Mouse (Mus musculus): Measurements from ENCODE around the gene Edf1.
A peak's percentile ranks its signal among the peaks of the same experiment; 100 is the strongest.

The Edf1 gene

GRCm38 (mm10) chr2:25583120-25583481 is 25.5 kb downstream of the Edf1 start:
- DNase-seq: no peak

DNA sequence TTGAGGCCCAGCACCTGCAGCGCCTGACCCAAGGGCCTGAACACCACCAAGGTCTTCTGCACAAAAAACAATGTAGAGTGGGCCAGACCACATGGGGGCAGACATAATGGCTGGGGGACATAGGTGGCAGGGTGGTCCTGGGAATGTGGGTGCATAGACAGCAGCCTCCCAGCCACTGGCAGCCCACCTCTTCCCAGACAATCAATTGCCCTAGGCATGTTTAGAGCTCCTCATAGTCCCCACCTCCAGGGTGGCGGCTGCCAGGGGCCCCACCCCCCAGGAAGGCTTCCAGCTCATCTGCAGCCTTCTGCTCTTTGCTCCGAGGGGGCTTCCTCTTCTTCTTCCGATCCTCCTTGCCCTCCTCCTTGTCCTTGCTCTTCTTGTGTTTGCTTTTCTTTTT is 25.9 kb downstream of the Edf1 start:
- no peak for DNase-seq

DNA sequence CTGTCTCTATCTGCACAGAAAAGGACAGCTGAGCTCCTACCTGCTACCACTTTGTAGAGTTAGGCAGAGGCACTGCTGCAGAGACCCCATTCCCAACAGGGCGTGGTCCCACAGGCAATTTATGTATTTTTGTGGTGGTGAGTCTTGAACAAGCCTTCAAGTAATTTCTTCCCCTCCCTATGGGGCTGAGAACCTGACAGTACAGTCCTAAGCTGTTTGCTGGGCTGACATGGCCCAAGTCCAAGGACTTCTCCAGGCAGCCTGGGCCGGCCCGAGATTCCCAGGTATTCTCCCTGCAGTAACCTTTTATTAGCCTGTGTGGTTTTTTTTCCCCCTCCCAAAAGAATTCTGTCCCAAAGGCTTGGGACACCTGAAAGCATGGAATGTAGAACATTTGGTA is 26.5 kb downstream of the Edf1 start:
- no peak for DNase-seq

DNA sequence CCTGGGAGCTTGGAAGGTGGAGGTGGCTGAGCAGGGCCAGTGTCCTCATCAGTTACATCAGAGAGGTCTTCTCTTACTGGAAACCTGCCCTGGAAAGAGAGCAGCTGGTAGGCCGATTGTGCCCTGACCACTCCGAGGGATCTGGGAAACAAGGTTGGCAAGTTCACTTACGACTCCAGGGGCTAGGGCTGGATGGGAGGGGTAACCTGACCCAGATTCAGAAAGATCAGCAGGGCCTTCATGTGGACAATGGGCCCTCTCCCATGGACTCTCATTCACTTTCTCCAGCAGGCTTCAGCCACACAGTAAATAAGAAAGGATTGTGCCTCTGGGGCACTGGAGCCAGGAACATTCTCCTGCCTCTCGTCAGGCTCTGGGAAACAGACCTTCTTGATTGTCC is 27.2 kb downstream of the Edf1 start:
- DNase-seq: no peak

- DNase-seq: no peak
Measured at GRCm38 (mm10) chr2:25585601-25586000, 28.0 kb downstream of the Edf1 start.

GRCm38 (mm10) chr2:25587290-25587689 is 29.6 kb downstream of the Edf1 start:
- DNase-seq: no peak

DNA sequence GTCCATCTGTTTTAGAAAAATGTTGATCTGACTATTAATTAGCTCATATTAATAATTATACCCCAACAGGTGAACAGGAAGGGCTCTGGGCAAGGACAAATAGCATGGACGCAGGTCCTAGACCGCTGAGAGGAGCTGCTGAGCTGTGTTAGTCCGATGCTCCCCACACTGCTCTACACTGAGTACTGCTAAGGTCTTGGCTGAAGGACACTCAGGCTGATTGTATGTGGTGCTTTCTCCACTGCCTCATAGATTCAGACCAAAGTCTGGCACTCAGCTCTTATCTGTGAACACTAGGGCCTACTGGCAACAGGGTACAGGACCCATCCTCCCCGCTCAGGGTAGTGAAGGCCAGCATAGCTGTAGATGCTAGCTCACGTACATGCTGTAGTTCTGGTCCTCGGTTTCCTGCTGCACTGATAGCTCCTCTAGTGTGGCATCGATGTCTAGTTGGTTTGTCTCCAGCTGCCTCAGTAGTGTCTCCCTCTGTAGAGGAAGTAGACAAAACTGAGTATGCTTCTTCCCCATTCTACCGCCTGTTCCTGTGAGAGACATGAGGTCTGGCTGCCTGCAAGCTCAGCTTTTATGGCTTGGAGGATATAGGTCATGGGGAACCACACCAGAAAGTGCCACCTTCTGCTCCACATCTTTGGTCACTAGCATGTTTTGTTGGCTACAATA is 30.7 kb downstream of the Edf1 start:
- no peak for DNase-seq

DNA sequence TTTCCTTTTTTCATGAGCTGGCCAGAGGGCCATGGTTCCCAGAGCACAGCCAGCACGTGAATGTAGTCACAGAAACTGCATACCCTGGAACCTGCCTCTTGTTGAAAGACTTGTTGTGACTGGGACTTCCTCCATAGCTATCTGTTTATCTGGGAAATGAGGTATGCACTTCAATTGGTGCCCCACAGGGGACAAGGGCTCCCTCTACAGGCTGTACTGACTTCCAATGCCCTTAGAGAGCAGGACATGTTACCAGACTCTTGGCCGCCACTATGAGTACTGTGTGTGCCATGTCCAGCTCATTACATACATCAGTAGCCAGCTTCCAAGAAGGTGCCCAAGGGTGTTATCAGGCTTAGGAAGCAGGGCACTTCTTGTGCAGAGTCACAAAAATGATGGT is 34.2 kb downstream of the Edf1 start:
- peak; percentile 58 for DNase-seq

DNA sequence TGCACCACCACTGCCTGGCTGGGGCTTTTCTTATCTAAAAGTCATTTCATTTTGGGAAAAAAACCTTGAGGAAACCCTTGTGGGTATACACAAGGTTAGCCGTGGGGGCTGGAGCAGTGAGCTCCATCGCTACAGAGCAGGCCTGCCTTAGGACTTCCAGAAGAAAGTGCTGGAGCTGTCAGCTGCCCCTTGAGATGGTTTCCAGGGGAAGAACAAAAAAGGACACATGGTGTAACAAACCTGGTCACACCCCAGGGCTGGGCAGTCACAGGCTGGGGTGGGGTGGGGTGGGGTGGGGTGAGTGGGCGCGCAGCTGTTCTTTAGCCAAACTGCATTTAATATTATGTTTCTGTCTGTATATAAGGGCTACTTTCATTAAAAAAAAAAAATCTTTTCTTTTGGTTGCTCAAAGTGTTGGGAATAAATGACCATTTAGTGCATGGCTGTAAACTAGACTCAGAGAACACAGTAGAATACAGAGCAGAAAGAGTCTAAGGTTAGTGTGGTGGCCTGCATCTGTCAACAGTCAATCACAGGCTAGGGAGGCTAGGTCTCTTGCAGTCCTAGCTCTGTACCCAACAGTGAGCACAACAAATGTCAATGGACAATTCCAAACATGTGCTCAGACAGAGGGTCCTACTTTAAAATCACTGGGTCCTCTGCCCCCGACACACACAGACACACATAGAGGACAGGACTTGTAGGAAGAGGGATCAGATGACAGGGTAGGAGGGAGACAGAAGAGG is 39.3 kb downstream of the Edf1 start:
- no peak for DNase-seq

DNA sequence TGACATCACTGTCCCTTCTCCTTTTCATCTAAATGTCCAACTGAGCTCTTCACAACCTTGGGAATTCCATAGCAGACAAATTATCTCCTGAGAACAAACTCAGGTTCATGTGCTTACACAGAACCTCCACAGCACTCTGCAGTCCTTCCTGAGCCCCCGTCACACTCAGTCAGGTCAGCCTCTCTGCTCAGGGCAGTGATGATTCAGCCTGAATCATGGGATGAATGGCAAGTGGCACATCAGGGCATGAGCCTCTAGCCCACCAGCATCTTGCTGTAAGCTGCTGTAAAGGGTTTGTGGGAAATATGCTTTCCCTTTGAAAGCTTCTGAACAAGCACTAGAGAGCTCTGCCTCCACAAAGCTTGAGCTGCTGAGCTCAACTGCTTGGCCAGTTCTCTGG is 41.1 kb downstream of the Edf1 start:
- DNase-seq: no peak

DNA sequence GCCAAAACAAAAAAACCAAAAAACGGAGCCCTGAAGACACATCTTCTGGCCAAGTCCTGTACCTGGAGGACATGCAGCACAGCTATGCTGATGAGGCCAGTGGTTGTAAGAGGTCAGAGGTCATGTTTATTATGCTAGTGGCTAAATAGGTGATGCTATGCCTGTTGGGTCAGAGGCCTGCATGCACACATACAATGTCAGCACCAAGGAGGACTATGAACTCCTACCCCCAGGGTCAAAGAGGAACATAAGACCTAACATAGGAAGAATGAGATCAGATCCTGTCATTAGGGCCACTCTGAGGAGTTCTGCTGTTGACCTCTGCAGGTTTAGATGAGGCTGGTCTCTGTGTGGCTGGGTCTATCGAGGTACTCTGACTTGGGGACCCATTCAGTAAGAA is 42.4 kb downstream of the Edf1 start:
- no peak for DNase-seq

DNA sequence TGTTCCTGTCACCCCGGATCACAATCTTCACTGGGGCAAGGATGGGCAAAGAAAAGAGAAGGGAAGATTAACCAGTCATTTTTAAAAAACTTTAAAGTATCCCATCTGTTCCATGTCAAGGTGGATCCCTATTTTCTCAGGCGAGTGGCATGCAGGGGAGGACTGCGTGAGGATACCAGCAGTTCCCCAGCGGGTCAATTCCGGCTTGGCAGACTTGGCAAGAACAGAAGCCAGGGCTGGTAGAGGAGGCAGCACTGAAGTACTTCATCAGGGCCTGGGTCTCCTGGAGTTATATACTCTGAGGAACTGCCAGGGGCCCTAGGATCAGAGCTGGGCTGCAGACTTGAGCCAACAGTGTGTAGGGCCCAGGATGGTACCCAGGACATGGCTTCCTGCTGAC is 44.9 kb downstream of the Edf1 start:
- DNase-seq: no peak

DNA sequence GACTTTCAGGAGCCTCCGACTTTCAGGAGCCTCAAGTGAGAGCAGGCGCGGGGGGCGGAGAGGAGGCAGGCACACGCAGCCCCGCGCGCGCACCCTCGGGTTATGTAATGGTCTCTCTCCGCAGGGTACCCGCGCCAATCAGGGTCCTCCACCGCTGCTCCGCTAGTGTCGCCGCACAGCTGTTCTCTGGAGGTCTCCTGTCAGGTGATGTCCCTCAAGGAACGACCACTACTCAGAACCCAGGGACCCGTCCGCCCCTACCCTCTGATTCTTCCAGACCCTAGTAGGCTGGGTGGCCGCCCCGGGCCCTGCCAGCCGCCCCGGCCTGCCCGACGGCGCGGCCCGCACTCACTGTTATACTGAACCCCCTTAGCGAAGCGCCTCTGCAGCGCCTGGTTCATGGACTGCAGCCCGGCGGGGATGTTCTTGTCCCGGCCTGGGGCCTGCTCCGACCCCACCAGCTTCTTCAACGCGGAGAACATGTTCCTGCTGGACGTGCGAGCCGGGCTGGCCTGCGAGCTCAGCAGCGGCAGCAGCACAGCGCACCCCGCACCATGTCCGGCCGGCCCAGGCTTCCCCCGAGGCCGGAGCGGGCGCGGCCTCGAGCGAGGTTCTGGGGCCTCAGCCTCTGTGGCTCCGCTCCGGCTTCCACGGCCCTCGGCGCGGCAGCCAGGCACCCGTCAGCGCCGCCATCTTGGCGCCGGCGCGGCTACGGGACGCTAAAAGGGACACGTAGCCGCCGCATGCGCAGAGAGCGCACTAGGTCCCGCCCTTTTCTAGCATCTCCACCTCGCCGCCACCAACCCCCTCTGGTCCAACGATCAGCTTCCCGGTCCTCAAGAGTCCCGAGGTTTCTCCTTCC is 50.3 kb downstream of the Edf1 start, which contains the start of gene Rabl6:
Rabl6 (minus strand) TSS at position 761 of the 862 bp plus-strand sequence.
- peak; percentile 89 for DNase-seq

- DNase-seq: no peak
Measured at GRCm38 (mm10) chr2:25608671-25609070, 51.0 kb downstream of the Edf1 start.
